ENCODE assay signal across 8 mouse cellular contexts in genomic region chr11:86395513-86396125, GRCm38 (mm10). TPM values are rescaled to one million over a fixed set of nuclear protein-coding genes. Genes with fewer than 3 reads are reported as not detected.
A peak's percentile ranks its signal among the peaks of the same experiment; 100 is the strongest.
DNase-seq lines count a peak whose midpoint lies in the region.

No protein-coding gene starts in this region.

- intact Hi-C loops in gastrocnemius, postnatal 36 days (cut with DNase I), result no loop called here

- DNase-seq in 416B (ENCODE audit: low read depth) (peak; percentile 88), MEL-GATA-1-ER (ENCODE audit: extremely low read depth, low read depth) (peak; percentile 56)
- peak; percentile 90 to 91 for DNase-seq in cerebellum, postnatal 10 days
- peak; percentile 51 to 65 for DNase-seq in gastrocnemius, postnatal 36 days
- peak; percentile 70 to 82 for DNase-seq in kidney, adult 8-10 months
- DNase-seq in lung, adult 18-20 months, result peak; percentile 53 to 56
- peak; percentile 61 for DNase-seq in retina, embryonic 14.5 days (ENCODE audit: low spot score)
- DNase-seq in urinary bladder, postnatal 4 days (ENCODE audit: low spot score in 2 of 2), result peak; percentile 44 to 65

RNA-seq across cellular contexts. Expression of gene Med13, which starts 38.2 kb away (rescaled TPM):
- 10 to 100 TPM; 31.8 to 35.9 TPM for total RNA-seq in gastrocnemius, postnatal 36 days (2021)

Comparison
In these comparisons a context has a peak if more than half of its experiments do, and no peak if none do; other contexts are left out.
1. Peak in every context shown above with its lines: DNase-seq.